ENCODE assay signal across 21 mouse cellular contexts in genomic region chr12:5753831-5754230, GRCm38 (mm10).
DNase-seq lines count a peak whose midpoint lies in the region; ATAC-seq lines count a peak whose summit lies in the region.
"Had no signal": no experiment of that assay in that cellular context is flagged by ENCODE, and none has a peak within 500 bp of the region (broad histone marks: within the 10 kb centered on the region; RNA-seq: fewer than 3 reads in every experiment).

No protein-coding gene starts in this region.

- DNase-seq in adrenal gland, adult 8-10 months: peak; percentile 10
- DNase-seq in adrenal gland, postnatal 25 days: no peak
- no peak for DNase-seq in frontal cortex, postnatal 25 days (ENCODE audit: low spot score in 2 of 2)
- peak; percentile 51 for DNase-seq in left cerebral cortex, postnatal 4 days
- DNase-seq in left cerebral cortex, adult 18-20 months (ENCODE audit: low spot score in 2 of 2): no peak
- no peak for DNase-seq in gastrocnemius, adult 8-10 months (ENCODE audit: low spot score in 2 of 2)
- DNase-seq: adrenal gland, postnatal 14 days; cerebellum, adult 18-20 months; cerebellum, adult 9-11 months; forebrain, postnatal 0 days; gastrocnemius, postnatal 14 days; heart, adult 18-20 months; heart, postnatal 14 days; heart, postnatal 4 days; kidney, adult 11 months; kidney, adult 8-10 months had no signal

- 0 out of 2 replicates have a peak, but pooled peaks have one; percentile 10 for ATAC-seq in frontal cortex, adult (ENCODE audit: low TSS enrichment)
- ATAC-seq: CD4-positive, CD25-positive, alpha-beta regulatory T cell, adult 4 months; forebrain, embryonic 14.5 days; forebrain, postnatal 0 days; intestine, embryonic 15.5 days; Patski had no signal

- intact Hi-C loops in left cerebral cortex, postnatal 4 days (cut with DNase I): no loop called here

Comparison
In these comparisons a context has a peak if more than half of its experiments do, and no peak if none do; other contexts are left out.
1. DNase-seq: peak in adrenal gland, adult 8-10 months (single experiment) and left cerebral cortex, postnatal 4 days (single experiment); none in adrenal gland, postnatal 25 days (single experiment), frontal cortex, postnatal 25 days (0 of 2), left cerebral cortex, adult 18-20 months (0 of 2) and gastrocnemius, adult 8-10 months (0 of 2).